Mouse (Mus musculus) G1E (cell line): ENCODE results near the gene Olfr786. TPM values are rescaled to one million over a fixed set of nuclear protein-coding genes. Genes with fewer than 3 reads are reported as not detected.

ENCODE experiments used
- ATAC-seq: 2 replicates; pipeline ENCODE4 v1.8.0; 2016; ENCODE audit warnings: mild to moderate bottlenecking; ENCODE audit not compliant: insufficient number of reproducible peaks, poor library complexity, low FRiP score, severe bottlenecking; ENCODE audit errors: extremely low read depth
- DNase-seq: peaks from one replicate; pipeline ENCODE4 v3.0.0; 2012; ENCODE audit warnings: low spot score
- H3K27me3 ChIP-seq: 2 replicates; pipeline ENCODE4 v1.6.1; 2012; ENCODE audit warnings: mild to moderate bottlenecking, low read length, inconsistent platforms; ENCODE audit not compliant: insufficient read depth
- H3K36me3 ChIP-seq: replicated peaks from 2 replicates; pipeline ENCODE3; 2012; ENCODE audit warnings: mild to moderate bottlenecking, inconsistent platforms
- H3K4me1 ChIP-seq: 2 replicates; pipeline ENCODE4 v1.6.1; 2012; ENCODE audit warnings: low read depth, low read length, inconsistent platforms, mixed read lengths; ENCODE audit not compliant: insufficient read depth
- H3K4me3 ChIP-seq: 2 replicates; pipeline ENCODE4 v1.5.1; 2012; ENCODE audit warnings: low read depth, mild to moderate bottlenecking, inconsistent platforms, low read length, moderate library complexity, mixed read lengths
- H3K9me3 ChIP-seq: replicated peaks from 2 replicates; pipeline ENCODE4 v1.6.1; 2012; ENCODE audit warnings: inconsistent platforms
- CTCF ChIP-seq: IDR thresholded peaks from 2 replicates; pipeline ENCODE4 v1.5.1; 2012; ENCODE audit warnings: low read depth, low read length, inconsistent platforms, mixed read lengths
- GATA1 ChIP-seq: IDR thresholded peaks from 2 replicates; pipeline ENCODE4 v1.6.1; 2012; ENCODE audit warnings: borderline replicate concordance, low read length, inconsistent platforms, mixed read lengths
- GATA2 ChIP-seq: IDR thresholded peaks from 2 replicates; pipeline ENCODE4 v1.6.1; 2012; ENCODE audit warnings: low read depth, low read length, inconsistent platforms, borderline replicate concordance
- POLR2AphosphoS5 ChIP-seq: IDR thresholded peaks from 2 replicates; pipeline ENCODE4 v1.6.1; 2012; ENCODE audit warnings: low read depth, low read length, inconsistent platforms; ENCODE audit not compliant: insufficient replicate concordance
- TAL1 ChIP-seq: conservative IDR thresholded peaks from 2 replicates; pipeline ENCODE4 v1.6.1; 2012; ENCODE audit warnings: low read depth, low read length, inconsistent platforms, mixed read lengths
- polyA plus RNA-seq: library from polyadenylated mRNA; stranded (reverse); fragments of >175 nt; gene quantifications from 2 replicates; pipeline ENCODE4 v1.2.3, GENCODE M21; 2012
- total RNA-seq, 2 experiments: library from RNA; stranded (forward) in 1 of 2; stranded (reverse) in 1 of 2; fragments of 200-1000 nt in 1 of 2; fragments of >200 nt in 1 of 2; fragmentation: Nextera tagmentation in 1 of 2; gene quantifications; 2 replicates each; pipeline ENCODE4 v1.2.3; 2014 to 2017

The Olfr786 gene
- total and polyA plus RNA-seq, 3 experiments = not detected

DNA sequence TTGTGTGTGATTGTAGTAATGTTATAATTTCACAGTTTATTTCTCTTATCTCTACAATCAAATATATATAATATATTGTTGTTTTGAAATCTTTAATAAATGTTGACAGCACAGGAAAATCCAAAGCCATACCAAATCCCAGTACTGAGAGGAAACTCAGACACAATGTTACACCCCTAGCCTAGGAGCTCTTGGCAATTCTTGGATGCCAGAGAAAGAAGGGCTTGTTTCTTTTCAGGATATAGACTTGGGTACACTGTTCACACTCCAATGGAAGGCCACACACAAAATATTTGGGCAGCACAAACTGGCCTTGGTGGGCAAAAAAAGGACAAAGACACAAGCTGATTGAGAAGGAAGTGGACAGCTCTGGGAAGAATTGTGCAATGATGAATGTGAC lies 46.6 kb downstream of the Olfr786 start:
- no peak for TF ChIP-seq POLR2AphosphoS5
- TF ChIP-seq CTCF = no peak
- TF ChIP-seq TAL1 = no peak
- DNase-seq (no peak), ATAC-seq (no peak)
- Histone ChIP-seq H3K9me3 (no peaks in the 10 kb centered on the region), H3K27me3 (no peaks in the 10 kb centered on the region), H3K36me3 (no peaks in the 10 kb centered on the region), H3K4me3 (no peak overlapping the region), H3K4me1 (no peaks in the 10 kb centered on the region)

DNA sequence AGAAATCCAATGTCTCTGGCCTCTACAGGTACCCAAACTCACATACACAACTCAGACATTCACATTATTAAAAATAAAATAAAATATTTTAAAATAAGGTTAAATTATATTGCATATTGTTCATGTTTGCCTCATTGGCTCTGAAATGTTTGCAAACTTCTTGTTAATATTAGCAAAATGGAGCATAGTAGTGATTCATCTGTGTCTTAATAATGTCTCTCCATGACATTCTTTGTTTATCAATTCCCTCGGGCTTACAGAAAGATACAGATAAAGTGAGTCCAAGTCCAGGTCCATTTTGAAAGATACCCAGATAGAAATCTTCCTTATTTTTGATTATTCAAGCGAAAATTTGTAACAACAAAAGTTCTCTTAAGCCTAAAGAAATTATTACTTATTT lies 57.3 kb downstream of the Olfr786 start, which contains the start of gene Olfr789:
Gene Olfr789, plus strand, starts transcription at position 301 of the 400 bp plus-strand sequence.
- DNase-seq (no peak), ATAC-seq (no peak)
- no peak for TF ChIP-seq TAL1
- TF ChIP-seq GATA1 = no peak
- no peak for TF ChIP-seq GATA2
- no peak for TF ChIP-seq CTCF
- TF ChIP-seq POLR2AphosphoS5 = no peak
- Histone ChIP-seq H3K36me3 (no peaks in the 10 kb centered on the region), H3K27me3 (no peaks in the 10 kb centered on the region), H3K4me3 (no peak within 1 kb of the TSS), H3K4me1 (no peaks in the 10 kb centered on the region), H3K9me3 (no peaks in the 10 kb centered on the region)

Other genes starting within 250 kb of the Olfr786 start
Only the 20 nearest of the 23 such genes appear.
- gene Olfr774, start 191.1 kb upstream of the Olfr786 start, total RNA-seq (2014; fragmentation: Nextera tagmentation) = not detected in 2 replicates
- not detected in 2 replicates for gene Olfr774, start 191.1 kb upstream of the Olfr786 start, total RNA-seq (2017)
- not detected in 2 replicates for gene Olfr774, start 191.1 kb upstream of the Olfr786 start, polyA plus RNA-seq
- not detected in 2 replicates for gene Olfr775, start 178.9 kb upstream of the Olfr786 start, total RNA-seq (2014; fragmentation: Nextera tagmentation)
- 0.27 and 0.29 TPM in 2 replicates for gene Olfr775, start 178.9 kb upstream of the Olfr786 start, total RNA-seq (2017)
- not detected in 2 replicates for gene Olfr775, start 178.9 kb upstream of the Olfr786 start, polyA plus RNA-seq
- not detected in 2 replicates for gene Olfr776, start 168.2 kb upstream of the Olfr786 start, total RNA-seq (2014; fragmentation: Nextera tagmentation)
- 0.22 and 0.41 TPM in 2 replicates for gene Olfr776, start 168.2 kb upstream of the Olfr786 start, total RNA-seq (2017)
- gene Olfr776, start 168.2 kb upstream of the Olfr786 start, polyA plus RNA-seq = not detected in 2 replicates
- not detected in 2 replicates for gene Olfr777, start 155.8 kb upstream of the Olfr786 start, total RNA-seq (2014; fragmentation: Nextera tagmentation)
- gene Olfr777, start 155.8 kb upstream of the Olfr786 start, total RNA-seq (2017) = 0.17 and 0.44 TPM in 2 replicates
- gene Olfr777, start 155.8 kb upstream of the Olfr786 start, polyA plus RNA-seq = not detected in 2 replicates
- not detected in 2 replicates for gene Olfr780, start 109.2 kb upstream of the Olfr786 start, total RNA-seq (2014; fragmentation: Nextera tagmentation)
- 0.17 and 0.33 TPM in 2 replicates for gene Olfr780, start 109.2 kb upstream of the Olfr786 start, total RNA-seq (2017)
- gene Olfr780, start 109.2 kb upstream of the Olfr786 start, polyA plus RNA-seq = not detected in 2 replicates
- gene Olfr781, start 98.5 kb upstream of the Olfr786 start, total RNA-seq (2014; fragmentation: Nextera tagmentation) = not detected in 2 replicates
- gene Olfr781, start 98.5 kb upstream of the Olfr786 start, total RNA-seq (2017) = not detected in 2 replicates
- not detected in 2 replicates for gene Olfr781, start 98.5 kb upstream of the Olfr786 start, polyA plus RNA-seq
- not detected in 2 replicates for gene Olfr782, start 78.5 kb upstream of the Olfr786 start, total RNA-seq (2014; fragmentation: Nextera tagmentation)
- gene Olfr782, start 78.5 kb upstream of the Olfr786 start, total RNA-seq (2017) = 0.23 TPM in 1 of 2 replicates, not detected in the other
- gene Olfr782, start 78.5 kb upstream of the Olfr786 start, polyA plus RNA-seq = not detected in 2 replicates
- not detected in 2 replicates for gene Olfr784, start 43.2 kb upstream of the Olfr786 start, total RNA-seq (2014; fragmentation: Nextera tagmentation)
- gene Olfr784, start 43.2 kb upstream of the Olfr786 start, total RNA-seq (2017) = 0.12 and 0.16 TPM in 2 replicates
- gene Olfr784, start 43.2 kb upstream of the Olfr786 start, polyA plus RNA-seq = not detected in 2 replicates
- not detected in 2 replicates for gene Olfr785, start 21.9 kb upstream of the Olfr786 start, total RNA-seq (2014; fragmentation: Nextera tagmentation)
- gene Olfr785, start 21.9 kb upstream of the Olfr786 start, total RNA-seq (2017) = 0.06 TPM in 1 of 2 replicates, not detected in the other
- not detected in 2 replicates for gene Olfr785, start 21.9 kb upstream of the Olfr786 start, polyA plus RNA-seq
- not detected in 2 replicates for gene Olfr787, start 34.6 kb downstream of the Olfr786 start, total RNA-seq (2014; fragmentation: Nextera tagmentation)
- gene Olfr787, start 34.6 kb downstream of the Olfr786 start, total RNA-seq (2017) = 0.16 TPM in 1 of 2 replicates, not detected in the other
- gene Olfr787, start 34.6 kb downstream of the Olfr786 start, polyA plus RNA-seq = not detected in 2 replicates
- not detected in 2 replicates for gene Olfr788, start 43.7 kb downstream of the Olfr786 start, total RNA-seq (2014; fragmentation: Nextera tagmentation)
- 0.17 and 0.76 TPM in 2 replicates for gene Olfr788, start 43.7 kb downstream of the Olfr786 start, total RNA-seq (2017)
- gene Olfr788, start 43.7 kb downstream of the Olfr786 start, polyA plus RNA-seq = 0.02 TPM in 1 of 2 replicates, not detected in the other
- not detected in 2 replicates for gene Olfr789, start 57.4 kb downstream of the Olfr786 start, total RNA-seq (2014; fragmentation: Nextera tagmentation)
- gene Olfr789, start 57.4 kb downstream of the Olfr786 start, total RNA-seq (2017) = 0.05 and 0.06 TPM in 2 replicates
- not detected in 2 replicates for gene Olfr789, start 57.4 kb downstream of the Olfr786 start, polyA plus RNA-seq
- gene Olfr790, start 71.2 kb downstream of the Olfr786 start, total RNA-seq (2014; fragmentation: Nextera tagmentation) = not detected in 2 replicates
- gene Olfr790, start 71.2 kb downstream of the Olfr786 start, total RNA-seq (2017) = 0.11 TPM in 1 of 2 replicates, not detected in the other
- not detected in 2 replicates for gene Olfr790, start 71.2 kb downstream of the Olfr786 start, polyA plus RNA-seq
- not detected in 2 replicates for gene Olfr791, start 94.5 kb downstream of the Olfr786 start, total RNA-seq (2014; fragmentation: Nextera tagmentation)
- gene Olfr791, start 94.5 kb downstream of the Olfr786 start, total RNA-seq (2017) = 0.05 and 0.29 TPM in 2 replicates
- not detected in 2 replicates for gene Olfr791, start 94.5 kb downstream of the Olfr786 start, polyA plus RNA-seq
- not detected in 2 replicates for gene Olfr792, start 111.9 kb downstream of the Olfr786 start, total RNA-seq (2014; fragmentation: Nextera tagmentation)
- not detected in 2 replicates for gene Olfr792, start 111.9 kb downstream of the Olfr786 start, total RNA-seq (2017)
- not detected in 2 replicates for gene Olfr792, start 111.9 kb downstream of the Olfr786 start, polyA plus RNA-seq
- not detected in 2 replicates for gene Olfr794, start 140.3 kb downstream of the Olfr786 start, total RNA-seq (2014; fragmentation: Nextera tagmentation)
- 0.27 TPM in 1 of 2 replicates, not detected in the other for gene Olfr794, start 140.3 kb downstream of the Olfr786 start, total RNA-seq (2017)
- gene Olfr794, start 140.3 kb downstream of the Olfr786 start, polyA plus RNA-seq = not detected in 2 replicates
- not detected in 2 replicates for gene Olfr796, start 185.3 kb downstream of the Olfr786 start, total RNA-seq (2014; fragmentation: Nextera tagmentation)
- 0.22 and 0.23 TPM in 2 replicates for gene Olfr796, start 185.3 kb downstream of the Olfr786 start, total RNA-seq (2017)
- gene Olfr796, start 185.3 kb downstream of the Olfr786 start, polyA plus RNA-seq = not detected in 2 replicates
- not detected in 2 replicates for gene Olfr798, start 200.6 kb downstream of the Olfr786 start, total RNA-seq (2014; fragmentation: Nextera tagmentation)
- 0.06 TPM in 1 of 2 replicates, not detected in the other for gene Olfr798, start 200.6 kb downstream of the Olfr786 start, total RNA-seq (2017)
- not detected in 2 replicates for gene Olfr798, start 200.6 kb downstream of the Olfr786 start, polyA plus RNA-seq
- gene Olfr799, start 210.2 kb downstream of the Olfr786 start, total RNA-seq (2014; fragmentation: Nextera tagmentation) = not detected in 2 replicates
- gene Olfr799, start 210.2 kb downstream of the Olfr786 start, total RNA-seq (2017) = 0.05 TPM in 1 of 2 replicates, not detected in the other
- gene Olfr799, start 210.2 kb downstream of the Olfr786 start, polyA plus RNA-seq = not detected in 2 replicates
- gene Olfr800, start 230.4 kb downstream of the Olfr786 start, total RNA-seq (2014; fragmentation: Nextera tagmentation) = not detected in 2 replicates
- gene Olfr800, start 230.4 kb downstream of the Olfr786 start, total RNA-seq (2017) = 0.12 and 0.27 TPM in 2 replicates
- not detected in 2 replicates for gene Olfr800, start 230.4 kb downstream of the Olfr786 start, polyA plus RNA-seq